Mouse (Mus musculus) heart, postnatal 10 days (tissue): ENCODE measurements around the gene Tnpo2. TPM values are rescaled to one million over a fixed set of nuclear protein-coding genes. Genes with fewer than 3 reads are reported as not detected.

Source experiments
- DNase-seq, 2 experiments: peaks; one replicate each; pipeline ENCODE4 v3.0.0; 2021
- intact Hi-C: fragments of 180-260 bp; cut with DNase I; formaldehyde crosslinking; loops from one replicate; pipeline ENCODE4 v1.15.1; 2025
- total RNA-seq, 2 experiments: library from RNA; stranded (reverse); gene quantifications; 2 replicates each; pipeline ENCODE4 v1.2.3; 2021

Tnpo2 gene
- total RNA-seq = 10 to 100 TPM; 32.2 to 39.6 TPM

DNA sequence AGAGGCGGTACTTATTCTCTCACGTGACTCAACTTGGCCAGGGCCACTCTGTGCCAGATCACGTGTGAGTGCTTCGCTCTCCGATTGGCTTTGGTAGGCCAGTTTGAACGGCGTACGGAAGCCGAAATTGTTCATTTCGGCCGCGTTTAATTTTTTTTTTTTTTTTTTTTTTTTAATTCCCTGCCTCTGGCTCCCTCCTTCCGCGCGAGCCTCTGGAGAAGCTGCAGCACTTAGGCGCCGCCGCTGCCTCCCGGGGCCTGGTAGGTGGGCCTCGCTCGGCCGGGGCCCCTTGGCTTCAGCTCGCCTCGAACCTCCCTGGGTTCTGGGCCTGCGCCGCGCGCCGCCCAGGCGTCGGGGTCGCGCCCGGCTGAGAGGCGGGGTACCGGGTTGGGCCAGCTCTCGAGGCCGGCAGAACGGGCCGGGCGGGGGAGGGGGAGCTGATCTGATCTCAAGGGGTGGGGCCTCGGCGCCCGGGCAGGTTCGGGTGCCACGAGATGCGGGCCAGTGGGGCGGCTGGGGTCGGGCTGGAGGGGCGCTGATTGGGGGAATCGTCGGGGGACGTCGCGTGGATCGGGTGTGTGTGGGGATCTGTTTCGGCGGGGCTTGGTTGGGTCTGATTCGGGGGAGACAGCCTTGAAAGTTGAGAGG, at the start of gene Tnpo2:
Gene Tnpo2, plus strand, starts transcription at position 198 of the 648 bp plus-strand sequence.
- peak; percentile 94 to 95 for DNase-seq
- intact Hi-C loops = loop anchor here (1.0 kb wide), 1 partner anchor 10 kb away; no protein-coding TSS in a partner anchor

DNA sequence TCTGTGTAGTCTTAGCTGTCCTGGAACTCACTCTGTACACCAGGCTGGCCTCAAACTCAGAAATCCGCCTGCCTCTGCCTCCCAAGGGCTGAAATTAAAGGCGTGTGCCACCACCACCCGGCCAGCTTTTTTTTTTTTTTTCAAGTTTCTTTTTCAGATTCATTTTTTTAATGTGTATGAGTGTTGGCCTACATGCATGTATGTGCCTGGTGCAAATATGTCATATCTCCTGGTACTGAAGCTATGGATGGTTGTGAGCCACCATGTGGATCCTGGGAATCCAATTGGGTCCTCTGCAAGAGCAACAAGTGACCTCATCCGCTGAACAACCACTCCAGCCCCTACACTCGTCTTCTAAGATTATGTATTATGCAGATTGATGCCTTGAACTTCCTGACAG, 49.3 kb upstream of the Tnpo2 start:
- no peak for DNase-seq
- intact Hi-C loops = no loop called here

DNA sequence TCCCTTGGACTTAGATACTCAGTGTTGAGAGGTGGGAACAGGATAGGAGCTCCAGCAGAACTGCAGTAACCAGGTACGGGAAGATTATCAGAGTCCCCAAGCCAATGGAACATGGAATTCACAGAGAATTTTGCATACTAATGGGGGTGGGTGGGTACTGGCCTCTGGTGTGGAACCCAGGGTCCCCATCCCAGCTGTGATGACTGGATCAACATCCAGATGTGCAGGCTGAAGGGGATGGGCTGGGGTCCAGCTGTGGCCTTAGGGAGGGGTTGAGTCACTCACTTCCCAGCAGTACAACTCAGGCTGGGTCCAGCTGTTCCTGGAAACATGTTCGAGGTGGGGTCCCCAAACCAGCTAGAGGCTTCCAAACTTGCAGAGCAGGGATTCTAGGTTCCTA, 48.8 kb upstream of the Tnpo2 start:
- DNase-seq = peak; percentile 66 to 73
- intact Hi-C loops = no loop called here

GRCm38 (mm10) chr8:84989311-84989731, 47.4 kb upstream of the Tnpo2 start:
- DNase-seq = peak; percentile 58 to 61
- intact Hi-C loops = no loop called here

DNA sequence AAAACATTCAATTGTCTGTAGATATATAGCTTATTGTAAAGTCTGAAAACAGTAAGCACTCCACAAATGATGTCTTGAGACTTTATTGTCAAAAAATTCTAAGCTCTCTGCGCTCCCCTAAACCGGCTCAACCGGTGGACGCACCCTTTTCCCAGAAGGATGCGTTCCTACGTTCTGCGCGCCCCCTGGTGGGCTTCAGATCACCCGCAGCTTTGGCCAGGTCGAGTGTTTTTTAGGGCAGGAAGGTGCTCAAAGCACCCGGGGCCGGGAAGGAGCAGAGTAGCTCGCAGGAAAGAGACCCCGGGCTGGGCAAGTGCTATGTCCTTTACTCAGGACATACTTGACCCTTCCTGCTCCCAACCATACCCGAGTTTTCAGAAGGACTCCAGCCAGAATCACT, 46.9 kb upstream of the Tnpo2 start:
- peak; percentile 96 to 98 for DNase-seq
- intact Hi-C loops = loop anchor here (1.0 kb wide), 1 partner anchor 16 kb away; no protein-coding TSS in a partner anchor

GRCm38 (mm10) chr8:84990349-84990748, 46.4 kb upstream of the Tnpo2 start, which contains the start of gene Hook2:
Gene Hook2 (plus strand): TSS chr8:84990603.
- intact Hi-C loops = loop anchor here (1.0 kb wide), 1 partner anchor 16 kb away; no protein-coding TSS in a partner anchor
- peak; percentile 98 to 99 for DNase-seq

DNA sequence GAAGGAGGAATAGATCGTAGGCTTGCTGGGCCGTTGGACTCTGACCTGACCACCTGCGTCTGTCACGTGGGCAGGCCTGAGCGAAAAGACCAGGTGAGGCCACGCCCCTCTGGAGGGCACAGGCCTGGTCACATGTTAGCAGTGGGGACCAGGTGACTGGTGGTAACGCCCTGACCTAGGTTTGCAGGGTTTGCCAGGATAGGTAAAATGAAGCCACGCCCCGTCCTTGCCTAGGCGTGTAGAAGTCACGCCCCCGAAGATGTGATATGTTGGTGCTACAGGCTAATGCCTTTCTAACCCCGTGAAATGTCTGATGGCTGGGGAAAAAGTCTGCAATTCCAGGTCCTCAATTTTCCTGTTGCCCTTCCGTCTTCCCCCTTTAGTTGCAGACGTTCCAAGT, 45.9 kb upstream of the Tnpo2 start:
- intact Hi-C loops = loop anchor here (1.0 kb wide), 1 partner anchor 17 kb away; no protein-coding TSS in a partner anchor
- DNase-seq = no peak

DNA sequence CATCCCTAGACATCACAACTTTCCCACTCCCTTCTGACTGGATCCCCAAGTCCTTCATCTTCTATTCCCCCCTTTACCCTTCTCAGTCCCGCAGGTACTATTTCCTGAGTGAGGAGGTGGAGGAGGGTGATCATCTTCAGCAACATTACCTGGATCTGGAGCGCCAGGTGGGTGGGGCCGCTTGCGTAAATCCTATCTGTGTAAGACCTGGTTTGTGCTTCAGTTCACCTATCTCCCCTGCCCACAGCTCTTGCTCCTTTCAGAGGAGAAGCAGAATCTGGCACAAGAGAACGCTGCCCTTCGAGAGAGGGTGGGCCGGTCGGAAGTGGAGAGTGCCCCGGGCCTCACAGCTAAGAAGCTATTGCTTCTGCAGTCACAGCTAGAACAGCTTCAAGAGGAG, 42.3 kb upstream of the Tnpo2 start:
- intact Hi-C loops = loop anchor here (1.0 kb wide), 1 partner anchor 19 kb away; no protein-coding TSS in a partner anchor
- DNase-seq = no peak

DNA sequence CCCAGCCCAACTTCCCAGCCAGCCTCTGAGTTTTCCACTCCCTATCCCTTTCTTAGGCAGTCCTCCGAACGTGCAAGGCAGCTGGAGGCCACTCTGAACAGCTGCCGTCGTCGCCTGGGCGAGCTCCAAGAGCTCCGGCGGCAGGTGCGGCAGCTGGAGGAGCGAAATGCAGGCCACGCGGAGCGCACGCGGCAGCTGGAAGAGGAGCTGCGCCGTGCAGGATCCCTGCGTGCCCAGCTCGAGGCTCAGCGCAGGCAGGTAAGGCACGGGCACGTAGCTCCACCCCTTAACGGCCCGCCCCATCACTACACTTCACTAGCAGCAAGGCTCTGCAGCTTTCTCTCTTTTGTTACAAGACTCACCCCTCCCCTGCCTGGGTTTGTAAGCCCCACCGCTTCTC, 41.0 kb upstream of the Tnpo2 start:
- intact Hi-C loops = loop anchor here (5.0 kb wide), 1 partner anchor 38 kb away; no protein-coding TSS in a partner anchor
- no peak for DNase-seq

DNA sequence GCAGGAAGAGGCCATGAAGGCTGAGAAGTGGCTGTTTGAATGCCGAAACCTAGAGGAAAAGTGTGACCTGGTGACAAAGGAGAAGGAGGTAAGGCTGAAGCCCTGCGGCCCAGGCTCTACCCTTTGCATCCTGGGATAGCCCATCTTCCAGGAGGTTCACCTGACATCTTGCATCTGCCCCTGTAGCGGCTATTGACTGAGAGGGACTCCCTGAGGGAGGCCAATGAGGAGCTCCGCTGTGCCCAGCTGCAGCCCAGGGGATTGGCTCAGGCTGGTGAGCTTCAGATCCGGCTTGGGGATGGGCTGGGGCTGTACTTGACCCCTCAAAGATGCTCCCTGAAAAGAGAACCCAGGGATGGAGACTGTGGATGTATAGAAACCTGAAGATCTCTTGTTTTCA, 39.7 kb upstream of the Tnpo2 start:
- intact Hi-C loops = loop anchor here (5.0 kb wide), 1 partner anchor 40 kb away; no protein-coding TSS in a partner anchor
- DNase-seq = no peak

GRCm38 (mm10) chr8:84997649-84998295, 38.9 kb upstream of the Tnpo2 start:
- intact Hi-C loops = loop anchor here (1.0 to 5.0 kb wide), 2 partner anchors 40 to 69 kb away; no protein-coding TSS in a partner anchor
- peak; percentile 91 to 93 for DNase-seq

- intact Hi-C loops = no loop called here
- DNase-seq = peak in 1 of 2 experiments; percentile 62
Measured at GRCm38 (mm10) chr8:85007686-85008085, 29.0 kb upstream of the Tnpo2 start.

- DNase-seq = no peak
- intact Hi-C loops = no loop called here
Measured at GRCm38 (mm10) chr8:85011242-85011641, 25.5 kb upstream of the Tnpo2 start.

DNA sequence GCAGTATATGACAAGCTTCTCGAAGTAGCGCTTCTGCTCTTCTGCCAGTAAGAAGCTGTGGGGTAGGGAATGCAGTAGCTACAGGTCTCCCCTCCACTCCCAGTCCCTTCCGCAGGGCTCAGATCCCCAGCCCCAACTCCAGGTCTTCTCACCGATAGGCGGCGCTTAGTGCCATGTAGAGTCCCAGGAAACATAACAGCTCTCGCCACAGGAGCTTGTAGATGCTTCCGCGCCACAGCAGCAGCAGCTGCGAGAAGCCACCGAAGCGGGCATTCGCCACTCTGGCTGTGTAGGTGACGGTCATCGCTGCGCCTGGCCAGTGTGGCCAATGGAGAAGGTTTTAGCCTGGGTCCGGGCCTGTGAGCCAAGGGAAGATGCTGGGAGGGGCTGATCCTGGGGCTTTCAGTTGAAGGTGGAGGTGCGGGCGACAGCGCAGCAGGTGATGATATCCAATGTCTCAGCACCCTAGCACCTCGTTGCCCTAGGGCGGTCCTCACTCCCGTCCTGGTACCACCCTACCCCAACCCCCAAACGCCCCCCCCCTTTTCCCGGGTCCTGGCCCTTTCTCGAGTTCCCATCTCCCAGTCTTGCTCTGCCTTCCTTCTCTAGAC, 23.4 kb upstream of the Tnpo2 start:
- intact Hi-C loops = loop anchor here (1.0 kb wide), 1 partner anchor 19 kb away; no protein-coding TSS in a partner anchor
- peak; percentile 56 to 68 for DNase-seq

DNA sequence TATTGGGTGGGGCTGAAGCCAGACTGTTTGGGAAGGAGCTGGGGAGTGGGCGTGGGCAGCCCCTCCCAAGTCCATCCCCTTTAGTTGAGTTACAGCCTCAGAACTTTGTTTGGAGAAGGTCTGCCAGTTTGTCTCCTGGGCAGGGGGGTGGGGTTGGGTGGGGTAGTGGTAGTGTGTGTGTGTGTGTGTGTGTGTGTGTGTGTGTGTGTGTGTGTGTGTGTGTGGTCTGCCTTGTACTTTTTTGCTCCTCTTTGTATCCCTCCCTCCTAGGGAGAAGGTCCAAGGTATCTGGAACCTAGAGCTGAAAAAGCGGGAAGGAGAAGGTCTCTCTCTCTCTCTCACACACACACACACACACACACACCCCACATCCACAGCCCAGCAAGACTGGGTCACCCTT, 22.3 kb upstream of the Tnpo2 start, which contains the start of gene Best2:
Gene Best2, minus strand, starts transcription at position 101 of the 400 bp plus-strand sequence.
- DNase-seq = no peak
- intact Hi-C loops = no loop called here

DNA sequence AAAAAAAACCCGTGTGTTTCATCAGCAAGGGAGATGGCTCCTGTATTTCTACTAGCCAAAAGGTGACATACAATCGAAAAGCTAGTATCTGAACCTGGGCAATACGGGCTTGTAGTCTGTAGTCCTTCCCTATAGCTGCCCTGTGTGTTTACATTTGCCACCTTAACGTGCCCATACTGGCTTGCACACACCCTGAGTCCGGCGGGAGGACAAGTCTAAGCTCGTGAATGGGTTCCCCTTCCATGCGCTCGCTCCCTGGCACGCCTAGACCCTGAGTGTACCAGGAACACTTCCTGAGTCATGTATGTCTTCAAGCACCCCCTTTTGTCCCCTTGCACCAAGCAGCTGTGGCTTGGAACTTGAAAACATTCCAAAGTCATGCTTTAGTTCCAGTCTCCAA, 20.0 kb upstream of the Tnpo2 start:
- no peak for DNase-seq
- intact Hi-C loops = no loop called here

- intact Hi-C loops = no loop called here
- no peak for DNase-seq
Measured at GRCm38 (mm10) chr8:85017209-85017608, 19.5 kb upstream of the Tnpo2 start.

DNA sequence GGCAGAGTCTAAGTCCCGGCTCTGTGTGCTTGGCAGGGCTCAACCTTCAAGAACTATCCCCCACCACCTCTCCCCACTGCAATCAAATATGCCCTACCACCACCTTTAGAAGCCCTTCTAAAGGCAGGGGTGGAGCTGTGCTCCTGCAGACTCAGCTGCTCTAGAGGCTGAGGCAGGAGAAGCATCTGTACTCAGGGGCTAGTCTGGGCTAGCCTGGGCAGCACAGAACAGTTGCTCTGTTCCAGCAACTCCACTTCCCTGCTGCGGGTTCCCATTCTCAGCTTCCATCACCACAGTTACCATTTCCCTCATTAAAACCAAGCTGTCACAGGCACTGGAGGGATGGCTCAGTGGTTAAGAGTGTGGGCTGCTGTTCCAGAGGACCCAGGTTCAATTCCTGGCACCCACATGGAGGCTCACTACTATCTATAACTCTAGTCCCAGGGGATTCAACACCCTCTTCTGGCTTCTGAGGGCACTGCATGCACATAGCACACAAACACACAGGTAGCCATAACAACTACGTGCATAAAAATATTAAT, 15.1 kb upstream of the Tnpo2 start:
- DNase-seq = no peak
- intact Hi-C loops = no loop called here

- intact Hi-C loops = loop anchor here (2.0 kb wide), 1 partner anchor 49 kb away; no protein-coding TSS in a partner anchor
- no peak for DNase-seq
Measured at GRCm38 (mm10) chr8:85023846-85024245, 12.9 kb upstream of the Tnpo2 start.

DNA sequence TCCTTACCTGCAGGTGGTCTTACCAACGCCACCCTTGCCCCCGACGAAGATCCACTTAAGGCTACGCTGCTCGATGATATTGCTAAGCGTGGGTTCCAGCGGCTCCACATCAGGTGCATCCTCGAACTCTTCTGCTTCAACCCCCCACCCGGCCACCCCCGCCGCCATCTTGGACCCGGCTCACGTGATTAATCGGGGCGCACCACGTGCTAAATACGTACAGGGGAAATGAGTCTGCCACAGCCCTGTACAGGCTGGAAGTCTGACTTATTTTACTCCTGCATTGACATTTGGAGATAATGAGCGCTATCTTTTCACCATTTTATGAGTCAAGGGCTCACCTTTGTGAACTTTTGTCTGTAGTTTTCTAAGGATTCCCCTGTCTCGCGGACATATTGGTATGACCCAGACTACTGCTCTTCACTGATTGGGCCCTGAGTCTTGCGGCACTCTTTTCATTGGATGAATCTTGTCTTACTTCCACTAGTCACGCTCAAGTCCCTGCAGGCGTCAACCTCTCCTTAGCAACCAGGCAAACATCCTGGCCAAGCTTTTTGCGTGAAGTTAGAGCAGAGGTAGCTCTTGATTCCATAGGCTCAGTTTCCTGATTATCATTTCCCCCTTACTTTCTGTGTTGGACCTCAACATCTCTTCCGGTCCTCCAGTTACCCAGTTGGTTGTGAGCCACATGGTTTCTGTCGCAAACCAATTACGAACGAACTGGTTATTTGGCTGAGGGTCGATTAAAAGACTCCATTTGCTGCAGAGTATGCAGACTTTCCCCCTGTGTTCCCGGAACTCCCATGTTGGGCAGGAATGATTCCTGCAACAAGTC, 11.4 kb upstream of the Tnpo2 start, which contains the start of gene Asna1:
Gene Asna1, minus strand, starts transcription at position 184 of the 835 bp plus-strand sequence.
- intact Hi-C loops = loop anchor here (2.0 kb wide), 1 partner anchor 51 kb away; no protein-coding TSS in a partner anchor
- DNase-seq = peak; percentile 89 to 90
